Mouse (Mus musculus): ENCODE measurements at regions not wholly inside any gene's neighbourhood (a gene's known extent, or its start where the extent isn't known, plus 50 kb on each side); places are given as distances from the start of the nearest gene placed in this dataset.

DNA sequence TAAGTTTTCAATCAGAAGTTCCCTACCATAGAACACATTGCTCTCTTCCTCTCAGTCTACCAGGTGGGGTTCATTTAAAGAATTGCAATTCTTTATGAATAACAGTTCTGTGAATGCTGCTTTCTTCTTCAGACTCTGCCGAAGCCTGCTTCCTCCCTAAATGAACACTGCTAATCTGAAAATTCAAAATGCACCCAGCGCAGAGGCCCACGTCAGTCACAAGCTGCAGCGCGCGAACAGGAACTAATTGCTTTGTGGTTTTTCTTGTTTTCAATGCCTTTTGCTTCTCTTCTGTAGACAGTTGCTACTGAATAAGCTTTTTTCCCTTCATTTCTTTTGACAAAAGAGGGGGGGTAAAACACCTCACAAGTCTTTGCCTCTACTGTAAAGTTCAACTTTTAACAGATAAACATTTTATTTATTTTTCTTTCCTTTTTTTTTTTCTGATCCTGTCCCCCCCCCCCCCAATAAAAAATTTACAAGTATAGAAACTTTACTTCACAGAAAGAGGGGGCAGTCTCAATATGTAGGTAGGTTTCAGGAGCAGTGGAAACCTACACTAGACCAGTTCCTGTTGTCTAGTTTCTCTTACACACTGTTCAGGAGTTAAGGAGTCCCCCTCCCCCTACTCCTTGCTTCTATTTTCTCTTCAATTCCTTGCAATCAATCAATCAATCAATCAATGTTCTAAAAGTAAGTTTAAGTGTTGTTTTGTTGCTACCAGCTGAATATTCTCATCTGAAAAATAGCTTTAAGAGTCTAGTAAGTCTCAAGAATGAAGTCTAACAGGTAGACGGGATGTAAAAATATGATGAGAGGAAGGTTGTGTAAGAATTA is 58.2 kb upstream of the Rgs1 start:
- TF ChIP-seq POLR2A (IDR thresholded peaks at IDR 0.05; ENCODE audit: low read depth, low read length) = no peak
- TF ChIP-seq CTCF (IDR thresholded peaks at IDR 0.05; ENCODE audit: extremely low read depth, insufficient read length, insufficient replicate concordance, low read depth, low read length) = no peak
